Mouse (Mus musculus) forelimb bud, embryonic 11.5 days (tissue): ENCODE measurements around the gene Fbxo40.

Source experiments
- DNase-seq: peaks from one replicate; pipeline ENCODE4 v3.0.0-alpha.2; 2012; ENCODE audit warnings: low read depth, low spot score

Gene Fbxo40

DNA sequence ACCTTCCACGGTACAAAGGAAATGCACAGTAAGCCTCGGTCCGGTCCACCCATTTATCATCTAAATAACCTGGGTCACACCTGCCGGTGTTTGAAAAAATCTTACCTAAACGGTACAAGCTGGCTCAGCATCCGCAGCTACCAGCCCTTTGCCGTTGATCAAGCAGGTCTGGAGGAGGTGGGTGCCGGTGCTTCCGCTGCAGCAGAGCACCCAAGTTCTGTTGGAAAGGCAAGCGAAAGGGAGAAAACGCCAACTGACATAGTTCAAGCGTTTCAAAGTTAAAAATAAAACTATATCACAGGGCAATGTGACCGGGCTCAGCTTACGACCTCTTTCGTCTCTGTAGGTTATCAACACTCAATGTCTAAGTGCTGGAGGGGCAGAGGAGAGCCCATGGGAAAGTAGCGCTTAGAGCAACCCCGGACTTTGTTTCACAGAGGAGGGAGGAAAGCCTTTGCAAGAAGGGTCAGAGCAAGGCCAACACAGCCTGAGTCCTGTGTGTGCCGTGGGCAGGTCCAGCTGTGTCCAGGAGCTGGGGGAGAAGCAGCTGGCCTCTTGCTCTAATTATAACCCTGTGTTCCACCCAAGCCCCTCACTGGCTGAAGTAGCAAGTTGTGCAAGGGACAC is at the start of gene Fbxo40:
TSS of gene Fbxo40 (minus strand) at position 469 of the 627 bp plus-strand sequence.
- DNase-seq: peak; percentile 20

DNA sequence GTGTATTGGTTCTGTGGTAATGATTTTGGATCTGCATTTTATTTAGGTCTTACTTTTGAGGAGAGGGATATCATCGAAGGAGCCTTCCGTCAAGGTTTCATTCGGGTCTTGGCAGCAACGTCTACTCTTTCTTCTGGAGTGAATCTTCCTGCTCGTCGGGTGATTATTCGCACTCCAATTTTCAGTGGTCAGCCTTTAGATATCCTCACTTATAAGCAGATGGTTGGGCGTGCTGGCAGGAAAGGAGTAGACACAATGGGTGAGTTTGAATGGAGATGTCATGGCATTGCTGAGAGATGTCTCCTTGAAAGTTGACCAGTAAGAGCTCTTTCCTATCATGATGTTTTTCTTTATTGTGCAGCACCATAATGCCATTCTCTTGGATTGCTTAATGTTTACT is 44.5 kb upstream of the Fbxo40 start:
- DNase-seq: no peak

DNA sequence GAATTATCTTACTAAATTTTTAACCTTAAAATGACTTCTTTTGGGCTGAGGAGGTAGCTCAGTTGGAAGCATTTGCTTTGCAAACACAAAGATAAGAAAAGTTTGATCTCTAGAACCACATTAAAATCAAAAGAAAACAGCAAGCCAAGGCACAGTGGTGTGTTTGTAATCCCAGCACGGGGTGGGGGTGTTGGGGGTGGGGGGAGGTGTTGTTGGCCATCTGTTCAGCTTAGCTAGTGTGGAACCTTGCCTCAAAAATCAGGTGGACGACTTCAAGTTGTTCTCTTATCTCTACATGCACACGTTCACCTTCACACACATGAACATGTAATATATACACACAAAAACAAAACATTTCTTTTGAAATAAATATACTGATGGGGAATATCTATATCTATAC is 41.7 kb upstream of the Fbxo40 start:
- no peak for DNase-seq

DNA sequence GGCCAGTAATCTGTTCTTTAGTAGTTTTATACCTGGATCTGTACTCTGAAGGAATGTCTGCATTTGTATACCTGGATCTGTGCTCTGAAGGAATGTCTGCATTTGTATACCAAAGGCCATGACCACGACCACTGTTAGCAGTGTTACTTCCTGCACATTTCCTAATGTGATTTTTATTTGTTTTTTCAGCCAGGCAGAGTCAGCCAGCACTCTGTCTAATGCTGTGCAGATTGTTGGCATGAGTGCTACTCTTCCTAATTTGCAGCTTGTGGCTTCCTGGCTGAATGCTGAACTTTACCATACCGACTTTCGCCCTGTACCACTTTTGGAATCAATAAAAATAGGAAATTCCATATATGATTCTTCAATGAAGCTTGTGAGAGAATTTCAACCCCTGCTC is 37.3 kb upstream of the Fbxo40 start:
- DNase-seq: no peak

DNA sequence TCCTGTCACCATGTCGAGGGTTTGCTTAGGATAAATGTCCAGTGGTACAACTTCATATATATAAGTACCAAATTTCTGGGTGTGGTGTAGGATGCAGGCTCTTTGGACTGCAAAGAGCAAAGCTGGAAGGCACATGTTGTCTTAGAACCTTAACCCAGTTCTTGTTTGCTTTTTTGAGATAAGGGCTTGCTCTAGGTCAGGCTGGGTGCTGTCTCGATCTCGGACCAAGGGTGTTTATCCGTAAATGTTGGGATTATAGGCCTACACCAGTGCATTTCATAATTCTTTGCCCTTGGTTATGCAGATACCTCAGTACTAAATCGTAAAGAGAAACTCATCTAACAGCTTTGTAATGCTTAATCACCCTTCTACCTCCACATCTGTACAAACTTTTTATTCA is 22.1 kb upstream of the Fbxo40 start:
- no peak for DNase-seq

DNA sequence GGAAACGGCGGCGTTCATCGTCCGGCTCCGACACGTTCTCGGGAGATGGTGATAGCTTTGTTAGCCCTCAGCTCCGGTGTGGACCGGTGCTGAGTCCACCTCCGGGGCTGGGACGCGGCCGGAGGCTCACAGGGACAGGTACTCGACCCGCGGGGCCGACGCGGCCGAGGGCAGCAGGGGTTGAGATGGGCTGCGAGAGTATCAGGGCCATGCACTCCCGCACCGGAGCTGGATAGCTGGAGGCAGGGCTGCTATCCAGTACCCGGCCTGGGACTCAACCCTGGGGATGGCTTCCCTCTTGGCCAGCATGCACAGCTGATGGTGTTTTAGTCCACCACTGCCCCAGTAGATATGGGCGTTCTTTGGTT is 21.6 kb upstream of the Fbxo40 start:
- DNase-seq: no peak

DNA sequence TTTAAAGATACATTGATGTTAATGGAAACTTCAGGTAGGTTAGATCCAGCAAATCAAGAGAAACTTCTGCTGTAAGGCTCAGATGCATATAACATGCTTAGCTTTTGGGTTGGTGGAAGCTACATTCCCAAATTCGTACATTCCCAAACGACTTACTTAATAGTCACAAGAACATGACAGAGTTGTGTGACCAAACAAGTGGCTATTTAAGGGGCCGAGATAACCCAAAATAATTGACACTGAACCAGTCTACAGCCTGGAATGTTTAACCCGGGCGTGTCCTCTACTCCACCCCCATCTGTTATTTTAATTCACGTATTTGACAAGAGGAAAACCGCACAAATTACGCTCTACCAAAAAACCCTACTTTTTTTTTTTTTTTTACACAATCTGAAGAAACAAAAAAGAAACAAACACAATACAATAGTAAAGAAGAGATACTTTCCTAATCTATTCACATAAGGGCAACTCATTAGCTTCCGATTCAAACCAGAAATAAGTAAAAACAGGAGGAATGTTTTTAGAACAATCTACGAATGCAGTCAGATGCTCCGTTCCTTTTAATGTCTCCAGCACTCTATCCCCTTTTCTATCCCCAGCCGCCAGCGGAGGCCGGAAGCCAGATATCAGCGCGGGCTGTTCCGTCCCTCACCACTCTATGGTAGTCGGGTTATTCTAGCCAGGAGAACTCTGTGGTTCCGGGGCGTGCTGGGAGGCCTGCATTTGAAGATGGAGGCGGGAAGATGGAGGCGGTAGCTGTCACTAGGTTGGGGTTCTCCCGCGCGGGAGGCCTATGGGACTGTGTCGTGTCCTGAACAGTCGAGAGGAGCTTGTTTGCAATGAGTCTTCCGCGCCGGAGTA is 21.0 kb upstream of the Fbxo40 start, which contains the start of gene Polq:
TSS of gene Polq (plus strand) at position 726 of the 861 bp plus-strand sequence.
- peak; percentile 88 for DNase-seq

DNA sequence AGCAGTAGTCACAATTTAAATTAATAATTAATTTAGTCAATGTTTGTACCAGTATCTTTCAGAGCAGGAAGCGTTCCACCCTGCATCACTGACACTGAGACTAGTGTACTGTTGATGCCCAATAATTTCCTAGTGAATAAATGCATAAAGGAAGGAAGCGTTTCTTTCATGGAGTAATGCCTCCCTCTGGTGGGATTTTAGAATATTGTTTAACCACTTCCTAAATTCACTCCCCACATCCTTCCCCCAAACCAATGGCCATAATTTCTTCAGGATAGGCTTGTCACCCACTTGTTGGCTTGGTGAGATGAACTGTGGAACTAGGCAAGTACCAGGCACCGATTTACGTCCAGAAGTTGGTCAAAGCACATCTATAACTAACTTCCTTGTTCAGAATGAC is 20.1 kb upstream of the Fbxo40 start:
- peak; percentile 69 for DNase-seq

DNA sequence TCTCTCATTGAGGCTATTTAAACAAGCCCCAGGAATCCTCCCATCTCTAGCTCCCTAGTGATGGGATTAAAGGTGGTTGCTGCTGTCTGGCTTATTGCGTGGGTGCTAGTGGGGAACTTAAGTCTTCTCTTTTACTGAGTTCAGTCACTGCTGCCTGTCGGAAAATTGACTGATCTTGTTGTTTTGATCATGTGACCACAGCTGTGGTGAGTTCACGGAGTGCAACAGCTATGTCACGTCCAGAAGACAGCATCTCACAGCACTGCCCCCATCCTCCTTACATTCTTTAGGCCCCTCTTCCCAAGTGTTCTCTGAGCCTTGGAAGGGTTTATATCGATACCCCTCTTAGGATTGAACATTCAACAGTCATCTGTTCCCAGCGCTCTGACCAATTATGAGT is 19.0 kb upstream of the Fbxo40 start:
- no peak for DNase-seq

DNA sequence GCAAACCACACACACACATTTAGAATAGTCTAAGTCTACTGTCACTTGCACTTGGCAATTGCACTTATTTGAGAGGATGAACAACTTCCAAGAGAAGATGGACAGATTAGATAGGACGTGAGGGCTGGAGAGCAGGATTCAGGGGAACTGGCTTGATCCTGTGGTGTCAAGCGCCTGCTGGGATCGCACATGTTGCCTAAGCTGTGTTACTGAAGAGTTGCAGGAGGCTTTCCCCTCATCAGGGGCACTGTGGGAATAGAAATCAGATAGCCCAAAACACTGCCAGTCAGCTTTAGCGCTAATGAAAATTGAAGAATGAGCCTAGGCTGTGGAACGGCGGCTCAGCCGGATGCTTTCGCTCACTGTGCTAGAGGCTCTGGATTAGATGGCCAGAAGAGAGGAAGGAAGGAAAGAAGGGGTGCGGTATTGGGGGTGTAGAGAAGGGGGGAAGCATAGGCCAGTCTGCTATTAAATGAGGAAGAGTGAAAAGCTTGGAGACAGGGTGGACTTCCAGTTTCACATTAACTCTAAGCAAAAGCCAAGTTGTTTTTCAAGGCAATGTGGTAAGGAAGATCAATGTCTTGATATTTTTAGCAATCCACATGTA is 9.2 kb upstream of the Fbxo40 start:
- no peak for DNase-seq

DNA sequence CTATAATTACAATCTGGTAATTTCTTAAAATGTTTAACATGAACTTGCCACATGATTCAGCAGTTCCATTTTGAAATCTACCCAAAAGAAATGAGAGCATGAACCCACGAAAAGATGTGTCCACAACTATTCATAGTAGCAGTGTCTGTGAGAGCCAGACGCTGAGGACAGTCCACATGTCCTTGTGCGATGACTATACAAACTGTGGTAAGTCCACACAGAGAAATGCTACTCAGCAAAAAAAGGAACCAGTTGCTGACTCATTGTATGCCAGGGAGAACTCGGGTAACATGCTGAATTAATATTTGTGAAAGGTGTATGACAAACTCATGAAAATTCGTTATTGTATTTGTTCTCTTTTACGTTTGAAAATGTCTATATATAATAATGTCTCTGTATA is 7.4 kb upstream of the Fbxo40 start:
- DNase-seq: no peak

DNA sequence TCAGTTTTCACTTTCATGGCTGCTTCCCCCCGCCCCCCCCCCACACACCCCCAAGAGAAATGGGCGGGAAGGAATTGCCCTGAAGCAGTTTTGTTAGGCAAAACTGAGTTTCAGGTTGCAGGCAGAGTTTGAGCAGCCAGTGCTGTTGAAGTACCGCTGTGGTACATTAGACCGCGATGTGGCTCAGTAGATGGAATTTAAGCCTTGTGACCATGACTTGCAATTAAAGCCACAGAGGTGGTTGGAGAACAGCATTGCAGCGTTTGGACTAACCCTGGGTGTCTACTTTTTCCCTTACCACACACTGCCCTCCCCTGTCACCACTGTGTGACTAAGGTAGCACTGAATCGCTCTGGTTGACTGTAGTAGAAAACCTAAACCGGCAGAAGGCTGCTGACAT is 774 bp downstream of the Fbxo40 start:
- peak; percentile 34 for DNase-seq

DNA sequence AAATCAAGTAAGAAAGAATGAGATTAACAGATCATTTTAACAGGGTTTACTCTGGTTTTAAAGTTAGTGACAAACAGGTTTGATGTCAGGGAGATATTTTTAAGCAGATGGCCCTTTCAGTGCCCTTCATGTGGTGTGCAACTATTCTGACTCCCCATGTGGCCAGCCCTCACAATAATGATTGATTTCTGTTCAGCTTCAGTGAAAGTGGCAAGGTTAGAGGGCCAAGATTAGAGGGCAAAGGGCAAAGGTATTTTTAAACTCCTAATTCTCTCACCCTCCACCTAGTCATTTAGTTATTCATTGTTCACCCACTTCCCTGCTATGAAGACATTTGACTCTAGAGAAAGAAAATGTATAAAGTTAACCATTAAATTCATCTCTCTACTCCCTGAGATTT is 2.2 kb downstream of the Fbxo40 start:
- no peak for DNase-seq

DNA sequence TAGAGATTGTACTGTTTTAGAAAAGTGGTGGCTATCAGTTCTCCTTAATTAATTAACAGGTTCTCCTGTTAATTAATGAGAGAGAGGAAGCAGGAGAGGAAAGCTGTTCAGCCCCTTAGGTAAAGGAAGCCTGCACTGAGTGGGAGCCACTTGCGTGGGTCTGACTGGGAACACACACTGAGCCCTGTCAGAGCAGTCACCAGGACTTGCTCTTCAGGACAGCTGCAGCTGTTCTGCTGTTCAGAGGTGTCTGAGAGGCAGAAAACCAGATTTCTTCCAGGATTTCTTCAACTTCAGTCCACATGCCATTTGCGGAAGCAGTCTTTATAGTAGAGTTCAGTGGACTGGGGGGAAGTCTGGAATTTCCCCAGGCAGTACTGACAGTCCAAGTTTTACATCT is 2.9 kb downstream of the Fbxo40 start:
- no peak for DNase-seq

DNA sequence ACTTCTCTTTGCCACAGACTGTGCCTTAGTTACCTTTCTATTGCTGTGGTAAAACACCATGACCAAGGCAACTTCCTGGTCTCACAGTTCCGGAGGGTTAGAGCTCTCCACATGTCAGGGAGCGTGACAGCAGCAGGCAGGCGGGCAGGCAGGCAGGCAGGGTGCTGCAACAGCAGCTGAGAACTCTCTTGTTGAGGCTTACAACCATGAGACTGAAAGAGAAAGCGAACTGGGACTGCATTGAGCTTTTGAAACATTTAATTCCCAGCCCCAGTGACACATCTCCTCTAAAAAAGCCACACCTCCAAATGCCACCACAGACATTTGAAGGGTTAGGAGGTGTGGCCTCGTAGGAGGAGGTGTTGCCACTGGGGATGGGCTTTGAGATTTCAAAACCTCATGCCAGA is 4.6 kb downstream of the Fbxo40 start:
- DNase-seq: no peak

DNA sequence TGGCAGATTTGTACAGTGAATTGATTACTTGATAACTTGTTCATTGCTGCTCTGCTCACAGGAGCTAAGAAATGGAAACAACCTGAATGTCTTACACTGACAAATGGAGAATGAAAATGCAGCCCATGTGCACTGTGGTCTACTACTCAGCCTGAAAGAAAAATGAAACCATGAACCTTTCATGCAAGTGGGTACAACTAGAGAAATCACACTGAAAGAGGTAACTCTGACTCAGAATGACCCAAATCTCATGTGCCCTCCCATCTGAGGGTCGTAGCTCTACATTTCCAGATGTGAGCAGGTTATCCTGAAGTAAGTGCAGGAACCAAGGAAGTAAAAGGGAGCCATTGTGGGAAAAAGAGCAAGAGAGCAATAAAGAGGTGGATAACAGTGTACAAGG is 6.5 kb downstream of the Fbxo40 start:
- DNase-seq: no peak

DNA sequence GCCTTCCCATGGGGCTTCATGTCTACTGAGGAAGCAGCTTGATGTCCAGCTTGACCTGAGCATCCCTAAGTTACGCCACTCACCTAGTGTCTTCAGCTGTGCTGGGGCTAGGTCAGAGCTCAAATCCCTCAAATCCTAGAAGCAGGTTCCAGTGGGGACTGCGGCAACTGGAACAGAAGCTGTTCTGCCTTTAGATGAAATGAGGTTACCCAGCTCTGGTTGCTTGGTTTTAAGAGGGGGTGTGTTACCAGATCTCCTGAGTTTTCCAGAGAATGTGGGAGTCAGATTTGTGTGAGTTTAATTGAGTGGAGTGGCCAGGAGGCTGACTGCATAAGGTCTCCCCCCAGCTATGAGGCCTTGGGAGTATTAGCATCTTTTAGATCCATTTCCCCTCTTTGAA is 11.1 kb downstream of the Fbxo40 start:
- no peak for DNase-seq

DNA sequence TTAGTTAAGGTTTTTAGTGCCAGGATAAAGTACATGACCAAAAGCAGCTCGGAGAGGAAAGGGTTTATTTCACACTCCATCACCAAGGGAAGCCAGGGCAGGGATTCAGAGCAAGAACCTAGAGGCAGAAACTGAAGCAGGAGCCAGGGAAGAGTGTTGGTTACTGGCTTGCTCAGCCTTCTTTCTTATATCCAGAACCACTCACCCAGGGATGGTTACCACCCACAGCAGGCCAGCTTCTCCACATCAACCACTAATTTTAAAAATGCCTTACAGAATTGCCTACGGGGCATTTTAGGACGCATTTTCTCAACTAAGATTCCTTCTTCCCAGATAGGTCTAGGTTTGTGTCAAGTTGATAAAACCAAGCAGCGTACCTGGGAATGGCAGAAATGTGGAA is 26.9 kb downstream of the Fbxo40 start:
- DNase-seq: no peak

DNA sequence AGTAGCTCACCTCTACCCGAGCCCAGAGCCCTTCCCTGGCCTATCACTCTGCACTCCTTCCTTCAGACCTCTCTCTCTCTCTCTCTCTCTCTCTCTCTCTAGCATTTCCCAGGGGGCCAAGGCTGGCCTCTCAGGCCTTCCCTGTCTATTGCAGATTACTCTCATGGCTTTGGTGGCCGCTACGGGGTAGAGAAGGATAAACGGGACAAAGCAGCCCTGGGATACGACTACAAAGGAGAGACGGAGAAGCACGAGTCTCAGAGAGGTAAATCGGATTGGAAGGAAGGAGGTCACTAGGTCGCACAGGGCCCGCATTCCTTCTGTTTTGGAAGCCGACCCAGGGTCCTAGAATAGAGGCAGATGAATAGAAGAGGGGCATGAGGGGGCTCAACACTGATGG is 35.2 kb downstream of the Fbxo40 start:
- DNase-seq: no peak

DNA sequence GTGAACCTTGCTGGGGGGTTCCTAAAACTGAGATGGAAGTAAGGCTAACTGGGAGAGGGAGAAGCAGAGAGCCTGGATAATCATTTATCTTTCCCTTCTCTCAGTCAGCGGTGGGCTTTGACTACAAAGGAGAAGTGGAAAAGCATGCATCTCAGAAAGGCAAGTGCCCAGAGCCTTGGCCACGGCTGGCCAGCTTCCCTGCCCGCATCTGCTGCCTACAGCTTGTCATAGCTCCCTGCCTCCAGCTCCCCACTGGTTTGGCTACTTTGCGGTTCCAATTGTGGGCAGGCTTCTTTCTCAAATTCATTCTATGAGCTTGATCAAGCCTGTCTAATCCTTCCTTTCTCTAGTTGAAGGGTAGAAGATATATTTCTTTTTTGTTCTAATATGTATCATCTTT is 39.2 kb downstream of the Fbxo40 start:
- DNase-seq: no peak

DNA sequence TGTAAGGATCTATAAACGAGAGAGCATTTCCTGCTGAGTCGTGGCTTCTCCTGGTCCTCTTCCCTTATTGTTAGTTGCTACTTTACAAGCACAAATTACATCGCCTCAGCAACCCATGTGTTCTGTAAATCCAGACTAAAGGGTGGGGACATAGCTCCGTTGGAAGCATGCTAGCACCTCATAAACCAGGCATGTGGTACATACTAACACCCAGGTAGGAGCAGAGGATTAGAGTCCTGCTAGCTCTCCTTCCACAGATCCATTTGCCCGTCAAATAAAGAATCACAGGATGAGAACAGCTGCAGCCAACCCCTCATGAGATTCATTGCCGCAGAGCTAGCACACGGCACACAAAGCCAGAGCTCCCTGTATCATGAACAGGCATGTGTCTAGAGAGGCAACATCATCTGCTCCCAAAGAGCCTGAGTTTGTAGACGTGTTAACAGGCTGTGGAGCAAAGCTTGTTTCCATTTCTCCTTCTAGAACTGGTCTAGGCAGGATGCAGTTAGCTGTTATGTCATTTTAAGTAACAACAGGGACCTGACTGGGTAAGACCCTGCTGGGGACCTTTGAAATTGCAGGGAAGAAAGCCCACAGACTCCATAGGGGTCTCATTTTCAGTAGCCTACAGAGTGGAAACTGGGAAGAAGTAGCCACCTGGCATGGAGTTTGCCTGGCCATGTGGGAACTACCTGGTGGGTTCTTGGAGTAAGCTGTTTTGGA is 40.5 kb downstream of the Fbxo40 start:
- DNase-seq: peak; percentile 40

DNA sequence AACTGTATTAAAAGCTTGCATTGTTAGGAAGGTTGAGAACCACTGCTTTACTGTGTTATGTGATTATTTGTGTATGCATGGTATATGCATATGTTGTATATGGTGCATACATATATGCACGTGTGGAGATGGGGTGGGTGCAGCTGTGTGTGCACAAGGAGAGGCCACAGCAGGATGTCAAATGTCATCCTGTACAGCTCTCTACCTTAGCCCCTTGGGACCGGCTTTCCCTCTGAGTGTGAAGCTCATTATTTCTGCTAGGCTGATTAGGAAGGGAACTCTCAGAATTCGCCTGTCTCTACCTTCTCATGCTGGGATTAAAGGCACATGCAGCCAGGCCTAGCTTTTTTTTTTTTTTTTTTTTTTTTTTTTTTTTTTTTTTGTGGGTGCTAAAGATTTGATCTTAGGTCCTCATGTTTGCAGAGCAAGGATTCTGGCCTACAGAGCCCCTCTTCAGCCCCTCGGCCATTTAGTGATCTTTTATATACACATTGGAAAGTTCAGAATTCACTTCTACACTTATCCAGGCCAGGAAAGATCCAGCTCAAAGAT is 42.5 kb downstream of the Fbxo40 start:
- DNase-seq: no peak
